Mouse (Mus musculus): ENCODE data around the gene Cyp4f17. TPM values are rescaled to one million over a fixed set of nuclear protein-coding genes. Genes with fewer than 3 reads are reported as not detected.
A peak's percentile ranks its signal among the peaks of the same experiment; 100 is the strongest.

Cyp4f17 gene
- polyA plus RNA-seq, 1 experiment from 2014 or later, result 5.2 TPM

- TF ChIP-seq CTCF (IDR thresholded peaks at IDR 0.05) (no peak), EP300 (IDR thresholded peaks at IDR 0.05) (no peak)
- H3K4me2 ChIP-seq (replicated peaks; ENCODE audit: low read depth, low read length), result no peak overlapping the region
- WGBS, result 40% methylated on average over 7 of the region's 7 CpGs
Observed at GRCm38 (mm10) chr17:32577496-32578186, 71.8 kb downstream of the Cyp4f17 start.

More at GRCm38 (mm10) chr17:32577496-32578186, 71.8 kb downstream of the Cyp4f17 start:
- H3K4me1 ChIP-seq (ENCODE audit: insufficient read depth, low read depth, low read length), result no peaks in the 10 kb centered on the region
- ATAC-seq (no peak), DNase-seq (ENCODE audit: low spot score) (peak; percentile 9)
- no peaks in the 10 kb centered on the region for H3K9me3 ChIP-seq (ENCODE audit: low read length)
- H3K27ac ChIP-seq (ENCODE audit: low read length), result no peak overlapping the region
- no peak overlapping the region for H3K9ac ChIP-seq (replicated peaks; ENCODE audit: low read depth)
- no peak overlapping the region for H3K4me3 ChIP-seq (ENCODE audit: low read depth, low read length)
- H3K27me3 ChIP-seq (replicated peaks; ENCODE audit: insufficient read depth, low read length), result no peaks in the 10 kb centered on the region
- H3K36me3 ChIP-seq (ENCODE audit: insufficient read depth, low read length), result no peaks in the 10 kb centered on the region

Other genes starting within 250 kb of the Cyp4f17 start
- 33.3 and 37.3 TPM in 2 replicates for gene Brd4, start 221.3 kb upstream of the Cyp4f17 start, polyA plus RNA-seq (2015; fragmentation: Nextera tagmentation; extraction: Ambion mirVana)
- gene Akap8, start 184.8 kb upstream of the Cyp4f17 start, polyA plus RNA-seq (2015; fragmentation: Nextera tagmentation; extraction: Ambion mirVana), result 30.2 and 34.0 TPM in 2 replicates
- 59.9 and 66.3 TPM in 2 replicates for gene Akap8l, start 155.4 kb upstream of the Cyp4f17 start, polyA plus RNA-seq (2015; fragmentation: Nextera tagmentation; extraction: Ambion mirVana)
- gene Wiz, start 116.6 kb upstream of the Cyp4f17 start, polyA plus RNA-seq (2015; fragmentation: Nextera tagmentation; extraction: Ambion mirVana), result 12.1 and 12.8 TPM in 2 replicates
- 0.79 and 1.2 TPM in 2 replicates for gene Rasal3, start 102.5 kb upstream of the Cyp4f17 start, polyA plus RNA-seq (2015; fragmentation: Nextera tagmentation; extraction: Ambion mirVana)
- 0.05 TPM in 1 of 2 replicates, not detected in the other for gene Pglyrp2, start 81.9 kb upstream of the Cyp4f17 start, polyA plus RNA-seq (2015; fragmentation: Nextera tagmentation; extraction: Ambion mirVana)
- gene Cyp4f39, start 53.3 kb upstream of the Cyp4f17 start, polyA plus RNA-seq (2015; fragmentation: Nextera tagmentation; extraction: Ambion mirVana), result 3.2 and 4.9 TPM in 2 replicates
- 19.5 and 19.7 TPM in 2 replicates for gene Cyp4f16, start 30.5 kb downstream of the Cyp4f17 start, polyA plus RNA-seq (2015; fragmentation: Nextera tagmentation; extraction: Ambion mirVana)
- not detected in 2 replicates for gene Cyp4f37, start 115.3 kb downstream of the Cyp4f17 start, polyA plus RNA-seq (2015; fragmentation: Nextera tagmentation; extraction: Ambion mirVana)
- not detected in 2 replicates for gene Cyp4f40, start 152.8 kb downstream of the Cyp4f17 start, polyA plus RNA-seq (2015; fragmentation: Nextera tagmentation; extraction: Ambion mirVana)
- 0.33 and 0.39 TPM in 2 replicates for gene Cyp4f15, start 179.6 kb downstream of the Cyp4f17 start, polyA plus RNA-seq (2015; fragmentation: Nextera tagmentation; extraction: Ambion mirVana)

Measured in lung, postnatal 0 days (tissue).